Mouse (Mus musculus): ENCODE measurements around the gene St6galnac6. TPM values are rescaled to one million over a fixed set of nuclear protein-coding genes. Genes with fewer than 3 reads are reported as not detected.

Gene St6galnac6
- polyA plus RNA-seq (2012; rRNA removed) = 20.1 and 25.6 TPM in 2 replicates

GRCm38 (mm10) chr2:32599409-32599808, at the start of gene St6galnac6:
Gene St6galnac6, plus strand, starts transcription at chr2:32599709.

GRCm38 (mm10) chr2:32570698-32571494, 28.6 kb upstream of the St6galnac6 start, which contains the start of gene Dpm2:
Gene Dpm2, plus strand, starts transcription at chr2:32570858.

GRCm38 (mm10) chr2:32574497-32574896, 25.0 kb upstream of the St6galnac6 start, which contains the start of gene Pip5kl1:
Gene Pip5kl1, plus strand, starts transcription at chr2:32574797.

GRCm38 (mm10) chr2:32575586-32576160, 23.8 kb upstream of the St6galnac6 start, which contains the start of gene 9430097D07Rik:
Gene 9430097D07Rik, minus strand, starts transcription at chr2:32575684.

DNA sequence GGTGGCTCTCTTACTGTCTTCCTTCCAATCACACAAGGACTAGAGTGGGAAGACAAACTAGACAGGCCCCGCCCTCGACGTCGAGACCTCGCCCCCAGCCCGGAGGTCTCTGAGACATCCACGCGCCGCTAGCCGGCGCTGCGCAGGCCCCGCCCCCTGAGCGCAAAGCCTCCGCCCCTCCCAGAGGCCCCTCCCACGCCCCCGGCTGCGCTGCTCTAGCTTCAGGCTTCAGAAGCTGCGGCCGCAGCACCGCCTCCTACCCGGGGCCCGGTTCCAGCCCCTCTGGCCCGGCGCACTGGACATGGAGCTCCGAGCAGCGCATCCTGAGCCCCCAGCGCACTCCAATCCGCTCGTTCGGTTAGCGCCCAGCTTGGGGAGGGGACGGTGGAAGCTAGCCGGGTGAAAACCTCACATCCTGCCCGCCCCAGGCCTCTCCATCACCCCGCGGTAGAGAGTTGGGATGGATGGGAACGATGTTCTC, 12.6 kb upstream of the St6galnac6 start, which contains the start of gene St6galnac4:
Gene St6galnac4 (plus strand): TSS at position 225 of the 481 bp plus-strand sequence.

DNA sequence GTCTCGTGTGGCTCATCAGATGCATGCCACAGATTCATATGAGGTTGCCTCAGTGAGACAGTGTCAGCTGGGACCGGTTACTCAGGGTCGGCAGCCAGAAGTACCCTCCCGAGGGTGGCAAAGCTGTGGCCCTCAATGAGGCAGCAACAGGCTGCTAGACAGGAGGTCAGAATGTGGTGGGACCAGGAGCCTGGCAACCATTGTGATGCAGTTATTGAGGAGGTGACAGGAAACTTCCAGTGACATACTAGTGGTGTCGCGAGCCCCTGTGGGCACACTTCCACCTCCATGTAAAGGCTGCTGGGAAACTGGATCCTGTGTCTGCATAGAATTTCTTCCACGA, 22.0 kb downstream of the St6galnac6 start, which contains the start of gene Ak1:
Gene Ak1 (plus strand): TSS at position 242 of the 343 bp plus-strand sequence.

DNA sequence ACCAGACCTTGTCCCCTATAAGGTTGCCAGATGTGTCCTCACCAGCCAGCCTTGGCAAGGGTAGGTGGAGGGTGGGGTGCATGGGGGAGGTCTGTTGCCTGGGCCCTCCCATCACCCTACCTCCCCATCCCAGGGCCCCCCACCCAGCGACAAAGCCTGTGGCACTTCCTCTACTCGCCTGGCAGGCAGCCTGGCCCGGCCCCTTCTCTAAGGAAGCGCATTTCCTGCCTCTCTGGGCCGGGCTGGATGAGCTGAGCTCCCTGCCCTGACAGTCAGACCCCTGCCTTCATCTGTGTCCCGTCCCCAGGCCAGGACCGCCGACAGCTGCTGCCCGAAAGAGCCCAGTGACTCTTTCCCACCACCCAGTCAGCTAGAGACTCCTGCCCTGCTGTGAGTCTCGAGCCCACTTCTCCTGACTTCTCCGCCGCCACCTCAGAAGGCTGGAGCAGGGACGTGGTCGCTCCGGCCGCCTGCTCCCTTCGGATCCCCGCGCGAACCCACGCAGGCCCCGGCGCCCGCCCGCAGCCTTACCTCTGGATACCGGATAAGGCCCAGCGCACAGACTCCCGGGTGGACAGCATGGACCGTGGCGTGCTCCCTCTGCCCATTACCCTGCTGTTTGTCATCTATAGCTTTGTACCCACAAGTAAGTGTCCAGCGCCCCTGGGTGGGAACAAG, 47.0 kb downstream of the St6galnac6 start, which contains the start of gene Eng:
Gene Eng (plus strand): TSS at position 217 of the 678 bp plus-strand sequence.

Other genes starting within 250 kb of the St6galnac6 start
- gene Ciz1, start 247.4 kb upstream of the St6galnac6 start, polyA plus RNA-seq (2012; rRNA removed) = 227 and 232 TPM in 2 replicates
- gene Dnm1, start 246.4 kb upstream of the St6galnac6 start, polyA plus RNA-seq (2012; rRNA removed) = 141 and 226 TPM in 2 replicates
- gene 1110008P14Rik, start 217.8 kb upstream of the St6galnac6 start, polyA plus RNA-seq (2012; rRNA removed) = 81.0 and 92.5 TPM in 2 replicates
- gene Lcn2, start 211.5 kb upstream of the St6galnac6 start, polyA plus RNA-seq (2012; rRNA removed) = 0.70 and 1.2 TPM in 2 replicates
- gene Ptges2, start 203.8 kb upstream of the St6galnac6 start, polyA plus RNA-seq (2012; rRNA removed) = 44.8 and 49.5 TPM in 2 replicates
- 3.7 and 4.0 TPM in 2 replicates for gene Naif1, start 149.3 kb upstream of the St6galnac6 start, polyA plus RNA-seq (2012; rRNA removed)
- gene Slc25a25, start 148.3 kb upstream of the St6galnac6 start, polyA plus RNA-seq (2012; rRNA removed) = 36.9 and 37.6 TPM in 2 replicates
- gene Fam102a, start 64.4 kb upstream of the St6galnac6 start, polyA plus RNA-seq (2012; rRNA removed) = 8.6 and 10.4 TPM in 2 replicates
- 162 and 163 TPM in 2 replicates for gene Dpm2, start 28.9 kb upstream of the St6galnac6 start, polyA plus RNA-seq (2012; rRNA removed)
- gene Pip5kl1, start 24.9 kb upstream of the St6galnac6 start, polyA plus RNA-seq (2012; rRNA removed) = 12.2 and 12.4 TPM in 2 replicates
- gene 9430097D07Rik, start 24.0 kb upstream of the St6galnac6 start, polyA plus RNA-seq (2012; rRNA removed) = 0.16 and 0.17 TPM in 2 replicates
- 17.9 and 23.0 TPM in 2 replicates for gene St6galnac4, start 12.6 kb upstream of the St6galnac6 start, polyA plus RNA-seq (2012; rRNA removed)
- gene Ak1, start 22.0 kb downstream of the St6galnac6 start, polyA plus RNA-seq (2012; rRNA removed) = 35.9 and 36.5 TPM in 2 replicates
- gene Eng, start 46.9 kb downstream of the St6galnac6 start, polyA plus RNA-seq (2012; rRNA removed) = 24.4 and 31.1 TPM in 2 replicates
- 35.7 and 45.6 TPM in 2 replicates for gene Fpgs, start 104.4 kb downstream of the St6galnac6 start, polyA plus RNA-seq (2012; rRNA removed)
- 243 and 261 TPM in 2 replicates for gene Cdk9, start 113.4 kb downstream of the St6galnac6 start, polyA plus RNA-seq (2012; rRNA removed)
- 43.8 and 50.4 TPM in 2 replicates for gene Sh2d3c, start 121.3 kb downstream of the St6galnac6 start, polyA plus RNA-seq (2012; rRNA removed)
- gene 6330409D20Rik, start 141.3 kb downstream of the St6galnac6 start, polyA plus RNA-seq (2012; rRNA removed) = 3.1 TPM in 2 replicates
- 66.0 and 68.9 TPM in 2 replicates for gene Tor2a, start 157.5 kb downstream of the St6galnac6 start, polyA plus RNA-seq (2012; rRNA removed)
- gene Ttc16, start 175.9 kb downstream of the St6galnac6 start, polyA plus RNA-seq (2012; rRNA removed) = 1.2 and 1.7 TPM in 2 replicates
- gene Ptrh1, start 176.1 kb downstream of the St6galnac6 start, polyA plus RNA-seq (2012; rRNA removed) = 8.2 and 9.7 TPM in 2 replicates
- gene Cfap157, start 184.7 kb downstream of the St6galnac6 start, polyA plus RNA-seq (2012; rRNA removed) = 0.41 and 1.1 TPM in 2 replicates
- 156 and 171 TPM in 2 replicates for gene Stxbp1, start 247.5 kb downstream of the St6galnac6 start, polyA plus RNA-seq (2012; rRNA removed)